ENCODE assay signal across 12 mouse cellular contexts in genomic region chr7:112499453-112500133, GRCm38 (mm10).
DNase-seq lines count a peak whose midpoint lies in the region; ATAC-seq and TF ChIP-seq lines count a peak whose summit lies in the region.
"Had no signal": no experiment of that assay in that cellular context is flagged by ENCODE, and none has a peak within 500 bp of the region (broad histone marks: within the 10 kb centered on the region; RNA-seq: fewer than 3 reads in every experiment).

No protein-coding gene starts in this region.

- no peak for TF ChIP-seq CTCF in heart, adult 2 months (IDR thresholded peaks at IDR 0.05)
- no peak for TF ChIP-seq CTCF in liver, postnatal 0 days (IDR thresholded peaks at IDR 0.05; ENCODE audit: low read depth)

- no peaks in the 10 kb centered on the region for H3K36me3 ChIP-seq in heart, adult 2 months (ENCODE audit: control insufficient read depth, insufficient read depth, low read length)
- H3K36me3 ChIP-seq in heart, embryonic 12.5 days = no peaks in the 10 kb centered on the region
- no peaks in the 10 kb centered on the region for H3K36me3 ChIP-seq in intestine, embryonic 15.5 days
- no peaks in the 10 kb centered on the region for H3K36me3 ChIP-seq in liver, postnatal 0 days (replicated peaks; ENCODE audit: insufficient read depth, low read length)
- H3K36me3 ChIP-seq: G1E; liver, embryonic 15.5 days had no signal

- no peaks in the 10 kb centered on the region; the same call in 1 of the 2 replicates for H3K79me2 ChIP-seq in heart, adult 2 months (replicated peaks; ENCODE audit: control insufficient read depth, insufficient read depth, low read length)

- TF ChIP-seq POLR2A in heart, adult 2 months (IDR thresholded peaks at IDR 0.05; ENCODE audit: insufficient read depth, low read depth, low read length) = no peak

- no peak overlapping the region for H3K9ac ChIP-seq in heart, adult 2 months (ENCODE audit: low read depth, low read length)
- H3K9ac ChIP-seq in heart, embryonic 12.5 days = no peak overlapping the region
- no peak overlapping the region for H3K9ac ChIP-seq in intestine, embryonic 15.5 days
- H3K9ac ChIP-seq in liver, postnatal 0 days (replicated peaks) = no peak overlapping the region
- H3K9ac ChIP-seq: liver, embryonic 15.5 days had no signal

- H3K27ac ChIP-seq in heart, adult 2 months = peak overlapping the region; percentile 41; the same call in 1 of the 2 replicates
- H3K27ac ChIP-seq in heart, embryonic 12.5 days (ENCODE audit: poor library complexity, severe bottlenecking) = no peak overlapping the region; the same call in 1 of the 2 replicates
- peak overlapping the region; percentile 66; the same call in 1 of the 2 replicates for H3K27ac ChIP-seq in intestine, embryonic 15.5 days
- no peak overlapping the region for H3K27ac ChIP-seq in liver, postnatal 0 days (ENCODE audit: low read depth)
- H3K27ac ChIP-seq: liver, embryonic 15.5 days had no signal

- no peak overlapping the region for H3K4me3 ChIP-seq in heart, adult 2 months
- no peak overlapping the region for H3K4me3 ChIP-seq in heart, embryonic 12.5 days
- H3K4me3 ChIP-seq in intestine, embryonic 15.5 days (replicated peaks) = no peak overlapping the region
- no peak overlapping the region for H3K4me3 ChIP-seq in liver, postnatal 0 days (ENCODE audit: low read depth, low read length)
- H3K4me3 ChIP-seq: liver, embryonic 15.5 days had no signal

- H3K4me1 ChIP-seq in heart, adult 2 months (ENCODE audit: control insufficient read depth, insufficient read depth, low read length) = peaks cover 16% of the 10 kb centered on the region
- H3K4me1 ChIP-seq in heart, embryonic 12.5 days (replicated peaks) = peaks cover 62% of the 10 kb centered on the region
- peaks cover 80% of the 10 kb centered on the region for H3K4me1 ChIP-seq in intestine, embryonic 15.5 days (replicated peaks)
- H3K4me1 ChIP-seq in liver, postnatal 0 days (ENCODE audit: insufficient read depth) = peaks cover 18% of the 10 kb centered on the region
- H3K4me1 ChIP-seq: liver, embryonic 15.5 days had no signal

- no peak for ATAC-seq in heart, embryonic 12.5 days (ENCODE audit: insufficient number of reproducible peaks, low FRiP score)
- no peak for ATAC-seq in intestine, embryonic 15.5 days
- ATAC-seq in liver, postnatal 0 days = no peak

- no peaks in the 10 kb centered on the region for H3K27me3 ChIP-seq in heart, adult 2 months (ENCODE audit: control insufficient read depth, insufficient read depth, low read length)
- no peaks in the 10 kb centered on the region for H3K27me3 ChIP-seq in heart, embryonic 12.5 days (replicated peaks)
- no peaks in the 10 kb centered on the region for H3K27me3 ChIP-seq in intestine, embryonic 15.5 days (replicated peaks)
- H3K27me3 ChIP-seq in liver, postnatal 0 days (ENCODE audit: insufficient read depth, low read length) = no peaks in the 10 kb centered on the region
- H3K27me3 ChIP-seq: liver, embryonic 15.5 days had no signal

- 27% methylated on average over 10 of the region's 10 CpGs for WGBS in heart, adult 2 months
- 46% methylated on average over 10 of the region's 10 CpGs for WGBS in heart, embryonic 12.5 days
- WGBS in intestine, embryonic 15.5 days = 19% methylated on average over 10 of the region's 10 CpGs
- WGBS in liver, postnatal 0 days (ENCODE audit: insufficient replicate concordance) = 44% methylated on average over 10 of the region's 10 CpGs

- peak in 1 of 2 experiments; percentile 24 for DNase-seq in heart, adult 2 months
- DNase-seq in 3134 (ENCODE audit: extremely low read depth, insufficient read length, low spot score) = peak; percentile 58
- DNase-seq in brain, adult 2 months (ENCODE audit: low read depth, low spot score) = peak; percentile 34
- DNase-seq in testis, postnatal 10 days (ENCODE audit: low spot score) = no peak
- DNase-seq in liver, postnatal 0 days = no peak
- no peak for DNase-seq in testis, postnatal 14 days (ENCODE audit: low spot score)
- DNase-seq: cerebellum, adult 18-20 months; kidney, postnatal 25 days had no signal

- no peak for TF ChIP-seq EP300 in heart, adult 2 months (IDR thresholded peaks at IDR 0.05; ENCODE audit: insufficient read depth, low read depth, low read length)
- no peak for TF ChIP-seq EP300 in liver, postnatal 0 days (IDR thresholded peaks at IDR 0.05; ENCODE audit: low read depth)

- intact Hi-C loops in heart, adult 2 months (cut with DNase I) = no loop called here

- H3K4me2 ChIP-seq in heart, embryonic 12.5 days = no peak overlapping the region
- peak overlapping the region; percentile 3; the same call in 1 of the 2 replicates for H3K4me2 ChIP-seq in intestine, embryonic 15.5 days (replicated peaks)
- H3K4me2 ChIP-seq in liver, postnatal 0 days (ENCODE audit: low read depth, low read length) = no peak overlapping the region
- H3K4me2 ChIP-seq: liver, embryonic 15.5 days had no signal

- H3K9me3 ChIP-seq in heart, embryonic 12.5 days (replicated peaks) = no peaks in the 10 kb centered on the region
- no peaks in the 10 kb centered on the region for H3K9me3 ChIP-seq in intestine, embryonic 15.5 days
- H3K9me3 ChIP-seq in liver, postnatal 0 days (ENCODE audit: low read length) = no peaks in the 10 kb centered on the region
- H3K9me3 ChIP-seq: liver, embryonic 15.5 days had no signal

Comparison
In these comparisons a context has a peak if more than half of its experiments do, and no peak if none do; other contexts are left out.
1. H3K27ac ChIP-seq: peak in heart, adult 2 months (single experiment) and intestine, embryonic 15.5 days (single experiment); none in heart, embryonic 12.5 days (single experiment) and liver, postnatal 0 days (single experiment).
2. DNase-seq: peak in 3134 (single experiment) and brain, adult 2 months (single experiment); none in testis, postnatal 10 days (single experiment), liver, postnatal 0 days (single experiment) and testis, postnatal 14 days (single experiment).